Mouse (Mus musculus) C2C12 (cell line): ENCODE measurements around the gene Gpc5. TPM values are rescaled to one million over a fixed set of nuclear protein-coding genes. Genes with fewer than 3 reads are reported as not detected.

Experiments used
- H3K27me3 ChIP-seq: one replicate; pipeline ENCODE4 v1.6.1; 2011; ENCODE audit not compliant: control insufficient read depth, insufficient read depth, insufficient read length
- H3K36me3 ChIP-seq: one replicate; pipeline ENCODE4 v1.6.1; 2011; ENCODE audit not compliant: control insufficient read depth, insufficient read depth
- H3K4me3 ChIP-seq: one replicate; pipeline ENCODE4 v1.5.1; 2011; ENCODE audit warnings: mild to moderate bottlenecking, control low read depth; ENCODE audit not compliant: poor library complexity, insufficient read depth, severe bottlenecking
- H3K79me2 ChIP-seq: one replicate; pipeline ENCODE4 v1.6.1; 2011; ENCODE audit not compliant: control insufficient read depth, insufficient read depth
- H3K79me3 ChIP-seq: one replicate; pipeline ENCODE4 v1.6.1; 2011; ENCODE audit warnings: low read depth, control low read depth
- H3ac ChIP-seq: one replicate; pipeline ENCODE3; 2011; ENCODE audit warnings: low read depth; ENCODE audit not compliant: control insufficient read depth, insufficient read length
- CEBPB ChIP-seq: IDR thresholded peaks from one replicate; pipeline ENCODE4 v1.6.1; 2011; ENCODE audit warnings: low read depth, mild to moderate bottlenecking, control low read depth, moderate library complexity
- CTCF ChIP-seq: IDR thresholded peaks from one replicate; pipeline ENCODE4 v1.5.1; 2011; ENCODE audit not compliant: control insufficient read depth, insufficient read depth, insufficient read length
- FOSL1 ChIP-seq: IDR thresholded peaks from one replicate; pipeline ENCODE4 v1.8.0; 2011; ENCODE audit warnings: mild to moderate bottlenecking, low read length; ENCODE audit not compliant: poor library complexity, insufficient read depth, severe bottlenecking
- MAX ChIP-seq: IDR thresholded peaks from one replicate; pipeline ENCODE4 v1.6.1; 2011; ENCODE audit warnings: mild to moderate bottlenecking, control low read depth
- MYOD1 ChIP-seq: IDR thresholded peaks from one replicate; pipeline ENCODE4 v1.6.1; 2011; ENCODE audit warnings: low read depth; ENCODE audit not compliant: control insufficient read depth, insufficient read length
- MYOG ChIP-seq: IDR thresholded peaks from one replicate; pipeline ENCODE4 v1.6.1; 2011; ENCODE audit not compliant: control insufficient read depth, insufficient read length; ENCODE audit errors: extremely low read depth
- USF1 ChIP-seq: IDR thresholded peaks from one replicate; pipeline ENCODE4 v1.6.1; 2011; ENCODE audit warnings: low read depth, mild to moderate bottlenecking, control low read depth, moderate library complexity
- polyA plus RNA-seq: library from polyadenylated mRNA; unstranded; fragments of >200 nt; fragmentation: generic; extraction: Trizol; gene quantifications from one replicate; pipeline ENCODE4 v1.2.1, GENCODE M21; 2012; ENCODE audit warnings: missing spikeins

The Gpc5 gene
- polyA plus RNA-seq, 1 experiment: not detected

DNA sequence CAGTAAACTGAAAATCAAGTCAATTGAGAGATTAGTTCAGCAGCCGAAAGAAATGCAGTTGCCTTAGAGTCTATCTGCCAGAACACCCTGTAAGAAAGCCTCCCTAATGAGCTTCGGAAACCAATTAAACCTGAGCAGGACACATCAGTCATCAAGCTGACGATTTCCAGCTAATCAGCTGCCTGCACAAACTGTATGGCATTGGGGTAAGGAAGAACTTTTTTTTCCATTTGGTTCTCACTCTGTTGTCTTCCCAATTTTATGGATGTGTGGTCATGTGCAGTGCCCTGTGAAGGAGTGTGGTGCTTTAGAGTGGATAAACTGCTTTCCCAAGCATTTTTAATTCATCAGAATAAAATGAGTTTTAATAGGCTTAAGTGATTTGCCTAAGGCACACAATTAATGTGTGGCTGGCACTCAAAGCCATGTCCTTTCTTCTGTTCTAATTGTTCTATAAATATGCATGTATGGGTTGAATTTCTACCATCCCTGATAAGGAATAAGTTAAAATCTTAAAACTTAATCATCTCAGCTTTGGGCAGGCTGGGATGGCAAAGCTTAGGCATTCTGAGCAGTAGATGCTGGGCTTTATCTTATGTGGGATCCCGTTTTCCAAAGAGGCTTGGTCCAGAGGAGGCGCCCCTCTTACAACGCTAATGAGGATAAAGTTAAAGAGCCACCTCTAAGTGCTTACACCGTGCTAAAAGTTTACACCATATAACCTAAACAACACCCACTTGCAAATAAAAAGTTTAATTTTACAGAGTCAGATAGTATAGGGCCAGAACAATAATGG, 687.6 kb downstream of the Gpc5 start:
- no peak for TF ChIP-seq FOSL1
- no peak for TF ChIP-seq MYOD1
- TF ChIP-seq CTCF: no peak
- no peak for TF ChIP-seq MAX
- no peak for TF ChIP-seq MYOG
- no peak for TF ChIP-seq CEBPB
- no peak for TF ChIP-seq USF1
- Histone ChIP-seq H3K4me3 (no peak overlapping the region), H3ac (no peak overlapping the region), H3K79me3 (no peaks in the 10 kb centered on the region), H3K27me3 (no peaks in the 10 kb centered on the region), H3K36me3 (no peaks in the 10 kb centered on the region), H3K79me2 (no peaks in the 10 kb centered on the region)

DNA sequence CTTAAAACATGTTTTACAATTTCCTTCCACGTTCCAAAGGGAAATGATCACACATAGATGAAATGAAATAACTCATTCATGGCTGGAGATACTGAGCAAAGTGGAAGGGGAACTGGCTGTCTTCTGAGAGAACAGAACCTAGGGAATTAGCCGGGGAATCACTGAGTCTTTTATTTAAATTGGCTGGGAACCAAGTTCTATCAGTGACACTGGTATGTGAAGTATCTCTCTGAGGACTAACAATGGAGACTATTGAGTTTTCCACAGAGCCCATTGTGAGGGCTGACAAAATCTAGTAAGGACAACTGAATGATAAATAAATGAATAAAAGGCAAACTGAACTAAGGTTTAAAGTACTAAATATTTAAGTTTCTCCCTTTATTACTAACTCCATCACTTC, 712.7 kb downstream of the Gpc5 start:
- TF ChIP-seq MYOD1 (no peak), USF1 (no peak)

DNA sequence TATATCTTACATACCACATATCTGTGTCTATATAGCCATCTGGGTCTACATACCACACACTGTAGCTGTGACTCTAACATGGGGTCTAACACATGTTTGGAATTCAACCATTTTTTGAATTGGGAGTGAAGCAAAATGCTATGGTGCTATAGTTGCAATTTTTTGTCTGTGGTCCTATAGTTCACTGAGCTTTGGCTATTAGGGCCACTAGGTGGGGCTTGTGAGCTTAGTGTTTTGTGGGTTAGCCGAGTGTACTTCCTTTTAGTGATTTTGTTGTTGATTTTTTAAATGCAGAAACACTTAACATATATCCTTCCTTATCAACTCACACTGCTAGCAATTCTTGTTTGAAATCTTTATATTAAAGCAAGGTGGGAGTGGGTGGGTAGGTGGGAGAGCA, 727.0 kb downstream of the Gpc5 start:
- no peak for TF ChIP-seq CTCF
- no peak for TF ChIP-seq MAX
- TF ChIP-seq USF1: no peak
- no peak for TF ChIP-seq MYOD1
- no peak for TF ChIP-seq MYOG
- no peak for TF ChIP-seq FOSL1
- no peak for TF ChIP-seq CEBPB
- H3K79me2 ChIP-seq: no peaks in the 10 kb centered on the region
- no peak overlapping the region for H3K4me3 ChIP-seq
- no peak overlapping the region for H3ac ChIP-seq
- H3K27me3 ChIP-seq: no peaks in the 10 kb centered on the region
- no peaks in the 10 kb centered on the region for H3K36me3 ChIP-seq
- no peaks in the 10 kb centered on the region for H3K79me3 ChIP-seq

More for the DNA sequence above, 712.7 kb downstream of the Gpc5 start:
- no peaks in the 10 kb centered on the region for H3K79me2 ChIP-seq
- H3ac ChIP-seq: no peak overlapping the region
- no peaks in the 10 kb centered on the region for H3K27me3 ChIP-seq
- no peaks in the 10 kb centered on the region for H3K79me3 ChIP-seq
- H3K36me3 ChIP-seq: no peaks in the 10 kb centered on the region
- no peak overlapping the region for H3K4me3 ChIP-seq

DNA sequence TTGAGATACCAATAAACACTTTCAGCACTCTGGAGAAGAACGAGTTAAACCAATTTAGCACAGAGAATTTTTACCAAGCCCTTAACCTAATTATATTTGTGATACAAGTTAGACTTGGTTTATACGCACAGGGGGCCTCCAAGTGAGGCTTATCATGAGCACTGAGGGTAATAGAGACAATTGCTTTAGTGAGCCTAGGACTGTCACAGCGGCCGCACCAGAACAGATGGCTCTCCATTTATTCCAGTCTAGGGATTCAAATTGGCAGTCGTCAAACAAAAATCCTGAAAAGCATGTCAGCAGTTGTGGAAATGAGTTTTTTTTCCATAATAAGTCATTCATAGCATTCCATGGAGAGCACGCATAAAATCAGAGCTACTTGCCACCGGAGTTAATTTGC, 729.6 kb downstream of the Gpc5 start:
- TF ChIP-seq MYOD1 (no peak), CEBPB (no peak), USF1 (no peak), FOSL1 (no peak), CTCF (no peak), MYOG (no peak), MAX (no peak)
- H3K79me3 ChIP-seq: no peaks in the 10 kb centered on the region
- no peaks in the 10 kb centered on the region for H3K27me3 ChIP-seq
- H3K79me2 ChIP-seq: no peaks in the 10 kb centered on the region
- no peak overlapping the region for H3K4me3 ChIP-seq
- no peaks in the 10 kb centered on the region for H3K36me3 ChIP-seq
- no peak overlapping the region for H3ac ChIP-seq

DNA sequence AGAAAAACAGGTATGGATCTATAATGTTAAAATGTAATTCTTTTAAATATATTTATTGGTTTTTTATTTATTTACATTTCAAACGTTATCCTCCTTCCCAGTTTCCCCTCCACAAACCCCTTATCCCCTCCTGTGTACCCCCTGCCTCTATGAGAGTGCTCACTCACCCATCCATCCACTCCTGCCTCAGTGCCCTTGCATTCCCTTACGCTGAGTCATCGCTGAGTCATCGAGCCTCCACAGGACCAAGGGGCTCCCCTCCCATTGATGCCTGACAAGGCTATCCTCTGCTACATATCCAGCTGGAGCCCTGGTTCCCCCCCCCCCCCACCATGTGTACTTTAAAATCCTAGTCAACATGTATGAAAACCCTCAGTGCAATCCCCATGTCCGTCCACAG, 738.5 kb downstream of the Gpc5 start:
- TF ChIP-seq MAX (no peak), CTCF (no peak), FOSL1 (no peak), MYOD1 (no peak), MYOG (no peak), CEBPB (no peak), USF1 (no peak)
- Histone ChIP-seq H3K4me3 (no peak overlapping the region), H3ac (no peak overlapping the region), H3K79me3 (no peaks in the 10 kb centered on the region), H3K79me2 (no peaks in the 10 kb centered on the region), H3K36me3 (no peaks in the 10 kb centered on the region), H3K27me3 (no peaks in the 10 kb centered on the region)
